Mouse (Mus musculus) 3T3-L1 (cell line): ENCODE results near the gene Kbtbd6.

Source experiments
- DNase-seq: peaks from one replicate; pipeline ENCODE4 v3.0.0-alpha.2; 2015; ENCODE audit warnings: low read depth, low spot score

Kbtbd6 gene

DNA sequence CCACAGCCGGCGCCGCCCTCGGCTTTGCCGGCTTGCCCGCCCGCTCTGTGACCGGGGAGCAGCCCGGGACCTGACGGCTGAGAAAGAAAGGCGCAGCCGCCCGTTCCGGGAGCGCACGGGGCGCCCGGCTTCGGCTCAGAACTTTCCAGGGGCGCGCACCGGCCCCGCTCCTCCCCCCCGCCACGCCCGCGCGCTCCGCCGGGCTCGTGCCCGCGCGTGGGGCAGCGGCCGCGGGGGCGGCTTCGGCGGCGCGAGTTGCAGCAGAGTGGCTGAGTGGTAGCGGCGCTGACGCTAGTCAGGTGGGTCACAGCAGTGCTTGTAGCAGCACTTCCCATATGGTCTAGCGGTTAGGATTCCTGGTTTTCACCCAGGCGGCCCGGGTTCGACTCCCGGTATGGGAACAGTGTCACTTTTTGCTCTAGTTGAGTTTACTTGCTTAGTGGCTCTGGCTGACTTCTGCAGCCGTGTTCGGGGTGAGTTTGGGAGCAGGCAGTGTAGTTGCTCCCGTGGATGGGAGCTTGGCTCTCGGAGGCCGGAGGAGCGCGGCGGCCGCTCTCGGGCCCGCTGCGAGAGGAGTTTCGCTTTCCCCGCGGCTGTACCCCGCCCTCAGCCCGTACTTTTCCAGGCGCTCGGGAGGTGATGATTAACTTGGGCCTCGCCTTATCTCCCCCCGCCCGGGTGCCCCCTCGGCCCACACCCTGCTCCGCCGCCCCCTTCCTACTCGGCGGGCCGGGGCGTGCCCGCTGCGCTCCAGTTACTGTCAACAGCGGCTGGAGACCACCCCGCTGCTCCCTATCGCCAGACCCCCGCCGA lies 29.9 kb downstream of the Kbtbd6 start, which contains the start of gene Wbp4:
TSS of gene Wbp4 (minus strand) at position 182 of the 813 bp plus-strand sequence.
- peak; percentile 92 for DNase-seq

DNA sequence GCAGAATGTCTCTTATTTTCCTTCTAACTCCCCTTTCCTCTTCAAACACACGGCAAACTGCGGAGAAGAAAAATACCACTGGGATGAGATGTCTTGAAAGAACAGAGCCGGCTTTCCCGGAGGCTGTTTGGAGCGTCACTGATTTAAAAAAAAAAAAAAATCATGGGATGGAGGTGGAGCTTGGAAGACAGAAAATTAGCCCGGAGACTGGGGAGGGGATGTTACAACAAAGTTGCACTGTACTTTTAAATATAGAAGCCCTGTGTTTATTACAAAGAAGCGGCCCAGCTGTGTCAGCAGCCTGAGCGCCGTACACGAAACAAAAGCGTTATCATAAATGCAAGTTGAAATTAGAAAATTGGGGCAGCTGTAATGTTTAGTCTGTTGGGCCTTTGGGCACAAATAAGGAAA lies 30.6 kb downstream of the Kbtbd6 start:
- peak; percentile 82 for DNase-seq

GRCm38 (mm10) chr14:79482747-79483355 lies 31.2 kb downstream of the Kbtbd6 start:
- peak; percentile 28 for DNase-seq

DNA sequence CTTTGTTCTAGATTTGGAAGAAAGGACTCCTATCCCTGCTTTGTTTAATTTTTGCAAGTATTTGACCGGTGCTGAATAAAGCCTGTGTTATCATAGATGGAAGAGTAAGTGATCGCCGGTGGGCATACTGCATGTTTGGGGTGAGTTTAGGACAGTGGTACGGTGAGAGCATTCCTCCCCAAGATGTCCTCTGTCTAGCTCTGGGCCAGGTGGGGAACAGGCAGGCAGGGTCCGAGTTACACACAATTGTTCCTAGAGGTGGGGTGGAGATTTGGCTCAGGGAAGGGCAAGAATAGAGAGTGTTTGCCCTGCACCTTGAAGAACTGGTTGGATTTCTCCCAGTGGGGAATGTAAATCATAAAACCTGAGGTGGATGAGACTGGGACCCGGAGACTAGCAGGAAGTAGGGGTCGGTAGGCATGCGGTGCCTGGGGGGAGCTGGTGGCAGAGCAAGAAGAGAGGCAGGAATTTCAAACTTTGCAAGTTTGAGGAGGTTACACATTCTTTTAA lies 32.0 kb downstream of the Kbtbd6 start:
- no peak for DNase-seq

DNA sequence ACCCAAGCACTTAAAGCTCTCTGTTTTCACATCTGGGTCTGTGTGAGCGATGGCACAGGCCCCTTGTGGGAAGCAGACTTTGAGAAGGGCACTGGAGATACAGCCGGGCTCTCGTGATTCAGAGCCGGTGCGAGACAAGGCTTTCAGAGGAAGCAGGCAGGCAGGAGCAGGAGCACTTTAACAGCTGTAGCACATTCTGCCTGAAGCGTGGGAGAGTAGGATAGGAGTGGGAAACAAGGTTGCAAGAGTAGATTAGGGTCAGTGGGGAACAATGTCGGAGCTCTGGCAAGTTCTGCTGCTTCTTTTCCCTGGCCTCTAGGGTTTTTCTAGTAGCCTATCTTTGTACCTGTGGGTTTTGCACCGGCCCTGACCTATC lies 35.0 kb downstream of the Kbtbd6 start:
- DNase-seq: no peak

GRCm38 (mm10) chr14:79486993-79487731 lies 35.5 kb downstream of the Kbtbd6 start:
- DNase-seq: peak; percentile 50

DNA sequence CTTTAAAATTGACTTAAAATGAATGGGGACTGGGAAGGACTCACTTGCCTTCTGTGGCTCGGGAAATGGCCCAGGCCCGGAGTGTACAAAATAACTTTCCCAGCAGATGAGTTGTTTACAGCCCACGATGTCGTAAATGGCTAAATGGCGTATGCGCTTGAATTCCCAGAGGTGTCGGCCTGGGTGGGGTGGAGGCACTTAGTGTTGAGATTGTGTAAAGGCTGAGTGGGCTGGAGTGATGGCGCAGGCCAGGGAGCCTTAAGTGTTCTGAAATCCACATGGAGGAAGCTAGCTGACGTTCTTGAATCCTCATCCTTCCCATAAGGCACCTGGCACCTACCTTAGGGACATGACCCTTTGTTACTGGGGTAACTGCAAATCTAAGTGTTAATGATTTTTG lies 36.9 kb downstream of the Kbtbd6 start:
- no peak for DNase-seq

- DNase-seq: no peak
Observed at GRCm38 (mm10) chr14:79489150-79489549, 37.5 kb downstream of the Kbtbd6 start.

GRCm38 (mm10) chr14:79490246-79490645 lies 38.6 kb downstream of the Kbtbd6 start:
- no peak for DNase-seq

GRCm38 (mm10) chr14:79494349-79494748 lies 42.7 kb downstream of the Kbtbd6 start:
- DNase-seq: no peak

GRCm38 (mm10) chr14:79499326-79499725 lies 47.7 kb downstream of the Kbtbd6 start:
- DNase-seq: no peak

DNA sequence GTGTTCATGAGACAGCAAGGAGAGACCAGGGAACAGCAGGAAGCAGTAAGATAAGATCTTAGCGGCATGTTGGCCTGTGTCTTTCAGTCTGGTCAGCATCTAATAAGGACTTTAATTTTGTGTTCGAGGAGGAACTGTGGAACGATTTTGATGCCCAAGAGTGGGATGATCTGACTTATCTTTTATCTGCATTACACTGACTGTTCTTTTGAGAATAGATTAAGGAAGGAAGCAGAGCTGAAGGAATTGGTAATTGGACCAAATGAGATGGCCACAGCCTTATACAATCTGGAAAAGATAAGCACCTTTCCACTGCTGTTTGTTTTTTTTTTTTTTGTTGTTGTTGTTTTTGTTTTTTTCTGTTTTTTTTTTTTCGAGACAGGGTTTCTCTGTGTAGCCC lies 49.1 kb downstream of the Kbtbd6 start:
- no peak for DNase-seq

DNA sequence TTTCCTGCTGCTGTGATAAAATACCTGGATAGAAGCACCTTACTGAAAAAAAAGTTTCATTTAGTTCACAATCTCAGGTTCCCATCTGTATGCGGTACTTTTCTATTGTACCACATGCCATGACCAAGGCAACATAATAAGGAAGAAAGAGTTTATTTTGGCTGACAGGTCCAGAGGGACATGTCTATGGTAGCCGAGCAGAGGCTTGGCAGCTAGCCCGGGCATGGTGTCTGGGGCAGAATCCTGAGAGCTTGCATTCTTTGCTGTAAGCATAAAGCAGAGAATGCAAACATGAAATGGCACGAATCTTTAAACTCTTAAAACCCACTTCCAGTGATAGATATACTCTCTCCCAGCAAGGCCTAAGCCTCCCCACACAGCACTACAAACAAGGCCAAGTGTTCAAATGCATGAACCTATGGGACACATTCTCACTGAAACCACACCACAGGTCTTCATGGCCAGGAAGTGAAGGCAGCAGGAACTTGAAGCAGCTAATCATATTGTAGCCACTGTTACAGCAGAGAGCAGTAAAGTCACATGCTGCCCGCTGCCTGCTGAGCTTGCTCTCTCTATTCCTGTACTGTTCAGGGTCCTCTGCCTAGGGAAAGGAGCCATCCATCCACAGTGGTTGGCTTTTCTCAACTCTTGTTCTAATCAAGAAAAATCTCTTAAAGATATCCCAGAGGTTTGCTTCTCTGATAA lies 51.9 kb downstream of the Kbtbd6 start:
- peak; percentile 81 for DNase-seq
